Mouse (Mus musculus): ENCODE results near the gene Herc3. TPM values are rescaled to one million over a fixed set of nuclear protein-coding genes. Genes with fewer than 3 reads are reported as not detected.
"Not testable (repeated sequence)": the region's sequence is repeated elsewhere in the genome, so short reads cannot be mapped to it uniquely, and the experiment has no call there.

Gene Herc3
- 10 to 100 TPM; 13.3 to 23.7 TPM for total RNA-seq (2021)
- long read RNA-seq, experiment 1, partial matches to known transcripts, result 1 of 6 reads
- long read RNA-seq, experiment 1, other reads (novel, unspliced or antisense), result 5 of 6 reads
- long read RNA-seq, experiment 2, partial matches to known transcripts, result 1 of 4 reads
- long read RNA-seq, experiment 2, other reads (novel, unspliced or antisense), result 3 of 4 reads

- peak; percentile 88 to 95 for DNase-seq
Measured at GRCm38 (mm10) chr6:58831232-58832009, at the start of gene Herc3. Gene Herc3 (plus strand): TSS chr6:58831465.

DNA sequence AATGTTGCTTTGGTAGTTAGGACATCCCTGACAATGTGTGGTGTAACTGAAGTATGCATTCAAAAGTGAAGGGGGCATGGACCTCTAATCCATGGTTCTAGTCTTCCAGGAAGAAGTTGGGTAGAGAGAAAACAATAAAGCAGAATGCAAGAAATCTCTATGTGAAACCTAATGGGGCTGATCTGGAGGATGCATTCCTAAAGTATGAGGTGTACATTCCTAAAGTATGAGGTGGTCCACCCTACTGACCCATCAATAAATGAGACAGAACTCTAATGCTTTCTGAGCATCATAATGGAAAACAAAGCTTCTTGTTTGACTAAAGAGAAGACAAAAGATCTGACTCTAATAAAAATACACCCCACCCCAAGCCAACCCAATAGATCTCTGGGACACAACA, 29.9 kb upstream of the Herc3 start:
- no peak for DNase-seq

- no peak for DNase-seq
Measured at GRCm38 (mm10) chr6:58814381-58814780, 16.9 kb upstream of the Herc3 start.

- not testable (repeated sequence) for DNase-seq
Measured at GRCm38 (mm10) chr6:58817037-58817436, 14.2 kb upstream of the Herc3 start.

GRCm38 (mm10) chr6:58825619-58826018, 5.6 kb upstream of the Herc3 start:
- DNase-seq, result no peak

- DNase-seq, result no peak
Measured at GRCm38 (mm10) chr6:58826089-58826488, 5.2 kb upstream of the Herc3 start.

DNA sequence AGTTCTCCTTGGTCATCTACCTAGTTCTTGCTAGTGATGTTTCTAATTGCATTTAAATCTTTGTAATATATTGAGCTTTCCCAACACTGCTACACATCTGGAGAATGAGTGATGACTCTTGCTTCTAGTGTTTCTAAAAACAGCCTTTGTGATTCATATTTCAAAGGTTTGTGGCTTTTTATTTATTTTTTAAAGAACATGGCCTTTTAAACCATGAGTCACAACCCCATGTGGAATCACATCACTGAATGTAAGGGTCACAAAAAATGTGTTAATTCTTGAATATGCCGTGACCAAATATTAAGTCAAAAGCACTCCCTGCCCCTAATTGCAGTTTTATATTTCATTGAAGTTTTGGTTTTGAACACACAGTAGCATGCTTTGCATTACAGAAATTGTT, 2.7 kb upstream of the Herc3 start:
- no peak for DNase-seq

GRCm38 (mm10) chr6:58830840-58831231, 429 bp upstream of the Herc3 start:
- DNase-seq, result no peak

DNA sequence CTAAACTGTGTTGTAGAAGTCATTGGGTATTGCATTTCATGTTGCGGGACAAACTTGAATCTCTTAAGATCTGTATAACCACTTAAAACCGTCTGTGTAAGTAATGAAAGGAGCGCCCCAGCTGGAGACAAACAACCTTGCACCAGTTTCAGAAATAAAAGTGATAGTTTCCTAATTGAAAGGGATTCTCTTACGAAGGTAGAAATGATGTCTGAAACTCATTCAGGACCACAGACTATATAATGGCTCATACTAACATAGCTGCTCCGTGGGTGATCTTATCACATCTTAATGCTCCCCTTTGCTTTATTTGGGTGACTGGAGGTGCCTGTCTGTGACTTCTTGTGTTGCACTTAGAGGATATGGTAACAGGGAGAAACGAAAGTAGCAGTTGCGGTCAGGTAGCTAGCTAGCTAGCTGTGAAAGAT, 1.3 kb downstream of the Herc3 start:
- peak in 1 of 2 experiments; percentile 7 for DNase-seq

DNA sequence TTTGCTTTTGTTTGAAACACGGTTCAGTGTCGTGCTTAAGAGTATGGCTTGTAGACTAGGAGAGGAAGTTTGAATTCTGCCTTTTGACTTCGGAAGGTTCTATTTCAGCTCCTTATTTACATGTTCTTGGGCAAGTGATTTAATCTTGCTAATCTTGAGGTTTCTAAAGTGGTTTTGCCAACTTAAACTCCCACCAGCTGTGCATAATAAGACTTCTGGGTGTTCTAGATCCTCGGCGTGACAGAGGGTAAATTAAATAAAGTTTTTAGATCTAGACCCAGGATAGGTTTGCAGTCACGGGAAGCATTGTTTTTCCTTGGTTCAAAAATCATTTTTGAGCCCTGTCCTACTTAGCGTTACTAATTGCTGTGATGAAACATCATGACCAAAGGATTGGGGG, 3.2 kb downstream of the Herc3 start:
- no peak for DNase-seq

DNA sequence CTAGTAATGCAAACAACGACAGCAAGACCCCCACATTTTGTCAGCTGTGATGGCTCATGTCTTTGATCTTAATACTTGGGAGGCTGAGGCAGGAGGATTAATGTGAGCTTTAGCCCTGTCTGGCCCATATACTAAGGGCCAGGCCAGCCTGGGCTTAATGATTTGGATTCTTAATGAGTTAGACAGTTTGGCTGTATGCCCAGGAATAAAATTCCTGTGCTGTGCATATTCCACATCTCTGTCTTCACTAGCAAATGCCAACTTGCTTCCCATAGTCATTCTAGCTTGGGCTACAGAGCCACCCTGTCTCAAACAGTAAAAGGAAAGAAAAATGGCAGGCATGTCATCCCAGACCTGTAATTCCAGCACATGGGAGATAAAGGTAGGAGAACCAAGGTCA, 4.3 kb downstream of the Herc3 start:
- DNase-seq, result no peak

- DNase-seq, result no peak
Measured at GRCm38 (mm10) chr6:58836476-58836875, 5.2 kb downstream of the Herc3 start.

DNA sequence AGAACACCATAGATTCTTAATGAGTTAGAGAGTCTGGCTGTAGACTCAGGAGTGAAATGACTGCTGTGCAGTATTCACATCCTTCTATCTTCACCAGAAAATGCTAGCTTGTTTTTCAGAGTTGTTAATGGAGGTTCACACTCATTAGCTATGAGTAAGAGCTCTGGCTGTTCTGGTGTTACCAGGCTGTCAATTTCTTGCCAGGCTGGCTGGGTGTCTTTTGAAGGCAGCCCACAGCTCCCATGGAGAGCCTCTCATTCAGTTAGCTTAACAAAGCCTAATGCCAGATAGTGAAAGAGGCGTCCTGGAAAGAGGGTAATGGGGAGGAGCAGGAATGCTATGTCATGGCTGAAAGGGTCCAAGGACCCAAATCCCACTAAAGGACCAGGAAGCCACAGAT, 6.7 kb downstream of the Herc3 start:
- DNase-seq, result no peak

GRCm38 (mm10) chr6:58841208-58841607, 9.9 kb downstream of the Herc3 start:
- peak in 1 of 2 experiments; percentile 9 for DNase-seq

DNA sequence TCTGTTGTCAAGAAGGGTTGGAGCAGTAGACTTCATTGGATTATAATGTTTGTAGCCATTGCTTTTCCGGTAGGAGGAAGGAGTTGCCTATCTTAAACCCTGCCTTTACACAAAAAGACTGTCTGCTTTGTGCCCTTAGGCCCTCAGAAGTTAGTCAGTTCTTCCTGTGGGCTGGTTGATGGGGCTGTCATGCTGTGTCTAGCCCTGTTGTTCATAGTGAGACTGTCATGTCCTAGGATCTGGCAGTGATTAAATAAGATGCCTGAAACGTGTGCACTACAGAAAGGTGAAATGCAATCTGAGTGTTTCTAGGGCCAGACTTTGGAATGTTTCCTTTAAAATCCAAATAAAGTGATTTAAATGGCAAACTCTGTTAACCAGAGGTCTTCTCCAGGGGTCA, 10.9 kb downstream of the Herc3 start:
- DNase-seq, result no peak

GRCm38 (mm10) chr6:58843580-58843979, 12.3 kb downstream of the Herc3 start:
- no peak for DNase-seq

DNA sequence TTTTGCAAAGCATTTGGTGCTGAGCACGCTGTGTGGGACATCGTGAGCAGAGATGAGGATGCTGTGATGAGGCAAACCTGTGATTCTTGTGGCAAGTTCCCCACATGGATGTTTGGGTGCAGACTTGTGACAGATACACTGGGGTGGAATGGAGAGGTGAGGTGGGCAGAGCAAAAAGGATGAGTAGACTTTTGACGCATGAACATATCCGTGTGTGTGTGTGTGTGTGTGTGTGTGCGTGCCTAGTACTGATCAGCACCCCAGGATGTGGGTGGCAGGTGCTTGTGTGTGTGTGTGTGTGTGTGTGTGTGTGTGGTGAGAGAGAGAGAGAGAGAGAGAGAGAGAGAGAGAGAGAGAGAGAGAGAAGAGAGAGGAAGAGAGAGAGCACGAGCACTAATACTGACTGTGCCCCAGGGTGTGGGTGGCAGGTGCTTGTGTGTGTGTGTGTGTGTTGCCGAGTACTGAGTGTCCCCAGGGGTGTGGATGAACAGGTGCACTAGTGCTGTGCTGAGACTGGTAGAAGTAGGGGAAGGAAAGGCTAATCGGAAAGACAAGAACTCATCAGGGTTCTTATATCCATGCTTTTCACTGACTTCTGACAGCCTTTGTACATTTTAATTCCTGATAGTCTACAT, 13.0 kb downstream of the Herc3 start:
- no peak for DNase-seq

GRCm38 (mm10) chr6:58846850-58847692, 15.8 kb downstream of the Herc3 start:
- no peak for DNase-seq

GRCm38 (mm10) chr6:58847836-58848235, 16.6 kb downstream of the Herc3 start:
- DNase-seq, result peak; percentile 79 to 81

DNA sequence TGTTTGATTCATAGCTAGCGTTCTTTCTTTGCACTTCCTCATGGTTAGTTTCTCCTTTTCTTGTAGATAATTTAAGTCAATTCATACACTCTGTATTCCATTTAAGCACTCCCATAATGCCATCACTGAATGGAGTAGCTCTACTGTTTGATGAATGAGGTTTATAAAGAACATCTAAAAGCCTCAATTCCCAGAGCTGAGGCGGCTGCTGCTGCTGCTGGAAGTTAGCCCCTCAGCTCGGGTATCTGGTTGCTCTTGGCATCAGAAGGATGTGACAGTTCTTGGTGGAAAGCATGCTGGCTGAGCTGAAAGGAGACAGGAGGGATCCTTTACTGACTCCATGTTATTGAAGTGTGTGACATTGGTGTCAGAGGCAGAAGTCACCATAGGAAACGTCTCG, 18.1 kb downstream of the Herc3 start:
- no peak for DNase-seq

- no peak for DNase-seq
Measured at GRCm38 (mm10) chr6:58855676-58856367, 24.6 kb downstream of the Herc3 start.

DNA sequence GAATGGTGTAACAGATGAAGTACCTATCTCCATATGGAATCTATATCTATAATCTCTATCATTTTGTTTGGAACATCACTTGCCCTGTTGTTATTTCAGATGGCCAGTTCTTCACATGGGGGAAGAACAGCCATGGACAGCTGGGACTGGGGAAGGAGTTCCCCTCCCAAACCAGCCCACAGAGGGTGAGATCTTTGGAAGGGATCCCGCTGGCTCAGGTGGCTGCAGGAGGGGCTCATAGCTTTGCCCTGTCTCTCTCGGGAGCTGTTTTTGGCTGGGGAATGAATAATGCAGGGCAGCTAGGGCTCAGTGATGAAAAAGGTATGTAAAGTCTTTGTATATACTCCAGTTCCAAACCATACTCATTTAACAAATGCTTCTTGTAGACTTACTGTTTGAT, 25.2 kb downstream of the Herc3 start:
- DNase-seq, result no peak
